29 mouse cellular contexts compared by ENCODE assay signal in genomic region chr15:62121696-62122095, GRCm38 (mm10).
DNase-seq lines count a peak whose midpoint lies in the region; ATAC-seq and TF ChIP-seq lines count a peak whose summit lies in the region.
"Had no signal": no experiment of that assay in that cellular context is flagged by ENCODE, and none has a peak within 500 bp of the region (broad histone marks: within the 10 kb centered on the region; RNA-seq: fewer than 3 reads in every experiment).

No protein-coding gene starts in this region.

- no peak for DNase-seq in heart, embryonic 10.5 days (ENCODE audit: low spot score)
- no peak for DNase-seq in heart, adult 18-20 months
- DNase-seq in G1E (ENCODE audit: low spot score), result no peak
- no peak for DNase-seq in liver, embryonic 14.5 days (ENCODE audit: low read depth in 3 of 3, low spot score in 3 of 3)
- DNase-seq in lung, postnatal 10 days, result no peak
- DNase-seq in layer of hippocampus, postnatal 10 days (ENCODE audit: low spot score in 2 of 2), result no peak
- DNase-seq: adrenal gland, adult 2 months; cerebellum, adult 11 months; cerebellum, adult 9-11 months; gastrocnemius, postnatal 14 days; heart, postnatal 36 days; kidney, adult 8-10 months; kidney, postnatal 4 days; layer of hippocampus, adult 9-11 months; lung, embryonic 14.5 days; lung, postnatal 36 days; midbrain, embryonic 14.5 days; spleen, adult 18-20 months; thymus, postnatal 14 days had no signal

- WGBS in heart, embryonic 10.5 days, result 86% methylated on average over 4 of the region's 4 CpGs
- WGBS in bone marrow, adult 2 months, result 81% methylated on average over 4 of the region's 4 CpGs
- 63% methylated on average over 4 of the region's 4 CpGs for WGBS in liver, embryonic 14.5 days (ENCODE audit: insufficient replicate concordance)

- no peak for ATAC-seq in G1E (ENCODE audit: extremely low read depth, insufficient number of reproducible peaks, low FRiP score, poor library complexity, severe bottlenecking)
- no peak for ATAC-seq in liver, embryonic 14.5 days (ENCODE audit: insufficient read depth)
- ATAC-seq: activated CD4-positive, CD25-positive, alpha-beta regulatory T cell, adult 4 months; CD4-positive, CD25-positive, alpha-beta regulatory T cell, adult 4 months; intestine, embryonic 16.5 days had no signal

- no peak for TF ChIP-seq EP300 in liver, embryonic 14.5 days (IDR thresholded peaks at IDR 0.05; ENCODE audit: low read depth)

- H3K4me2 ChIP-seq in liver, embryonic 14.5 days (ENCODE audit: low read depth), result peak overlapping the region; percentile 59
- H3K4me2 ChIP-seq: embryonic facial prominence, embryonic 13.5 days; heart, embryonic 11.5 days; hindbrain, embryonic 13.5 days; limb, embryonic 13.5 days; lung, embryonic 14.5 days had no signal

- no peak for TF ChIP-seq CTCF in G1E (IDR thresholded peaks at IDR 0.05; ENCODE audit: low read depth, low read length)
- TF ChIP-seq CTCF in bone marrow, adult 2 months (IDR thresholded peaks at IDR 0.05; ENCODE audit: control insufficient read depth, insufficient read depth, low read length), result no peak
- no peak for TF ChIP-seq CTCF in liver, embryonic 14.5 days (IDR thresholded peaks at IDR 0.05; ENCODE audit: low read depth)

- no peaks in the 10 kb centered on the region for H3K27me3 ChIP-seq in heart, embryonic 10.5 days (ENCODE audit: insufficient read depth, poor library complexity, severe bottlenecking)
- no peaks in the 10 kb centered on the region for H3K27me3 ChIP-seq in G1E (ENCODE audit: insufficient read depth, low read length)
- H3K27me3 ChIP-seq in liver, embryonic 14.5 days (ENCODE audit: control insufficient read depth, insufficient read depth, low read length), result no peaks in the 10 kb centered on the region
- H3K27me3 ChIP-seq: embryonic facial prominence, embryonic 13.5 days; hindbrain, embryonic 13.5 days; limb, embryonic 13.5 days; megakaryocyte, embryonic 14.5 days had no signal

- TF ChIP-seq POLR2A in bone marrow, adult 2 months (IDR thresholded peaks at IDR 0.05; ENCODE audit: borderline replicate concordance, control insufficient read depth, low read depth, low read length), result no peak

- peaks cover 26% of the 10 kb centered on the region for H3K4me1 ChIP-seq in heart, embryonic 10.5 days
- H3K4me1 ChIP-seq in G1E (ENCODE audit: insufficient read depth, low read depth, low read length), result peaks cover 88% of the 10 kb centered on the region
- H3K4me1 ChIP-seq in bone marrow, adult 2 months (ENCODE audit: control insufficient read depth, insufficient read depth, low read length), result no peaks in the 10 kb centered on the region; the same call in 1 of the 2 replicates
- peaks cover 32 to 62% of the 10 kb centered on the region in 2 experiments for H3K4me1 ChIP-seq in liver, embryonic 14.5 days (replicated peaks; ENCODE audit: control insufficient read depth in 2 of 2, insufficient read depth in 2 of 2, low read length in 1 of 2)

- H3K4me3 ChIP-seq in heart, embryonic 10.5 days, result no peak overlapping the region
- peak overlapping the region; percentile 44; the same call in 1 of the 2 replicates for H3K4me3 ChIP-seq in G1E (ENCODE audit: low read depth, low read length)
- H3K4me3 ChIP-seq in bone marrow, adult 2 months (replicated peaks; ENCODE audit: control insufficient read depth, low read depth, low read length), result no peak overlapping the region
- H3K4me3 ChIP-seq in liver, embryonic 14.5 days (ENCODE audit: insufficient read depth in 1 of 2, low read depth in 2 of 2, low read length in 2 of 2), result no peak overlapping the region; a peak in 1 of 4 replicates
- H3K4me3 ChIP-seq: embryonic facial prominence, embryonic 13.5 days; hindbrain, embryonic 13.5 days; limb, embryonic 13.5 days; megakaryocyte, embryonic 14.5 days had no signal

- H3K9ac ChIP-seq in liver, embryonic 14.5 days (replicated peaks), result peak overlapping the region; percentile 42
- H3K9ac ChIP-seq: embryonic facial prominence, embryonic 13.5 days; hindbrain, embryonic 13.5 days; limb, embryonic 13.5 days; lung, embryonic 14.5 days had no signal

- no peaks in the 10 kb centered on the region for H3K9me3 ChIP-seq in heart, embryonic 10.5 days
- H3K9me3 ChIP-seq in G1E (replicated peaks), result no peaks in the 10 kb centered on the region
- H3K9me3 ChIP-seq in liver, embryonic 14.5 days (ENCODE audit: control insufficient read depth, low read length), result no peaks in the 10 kb centered on the region
- H3K9me3 ChIP-seq: embryonic facial prominence, embryonic 13.5 days; hindbrain, embryonic 13.5 days; limb, embryonic 13.5 days; megakaryocyte, embryonic 14.5 days had no signal

- peak overlapping the region; percentile 23; the same call in 1 of the 2 replicates for H3K27ac ChIP-seq in heart, embryonic 10.5 days
- H3K27ac ChIP-seq in bone marrow, adult 2 months (ENCODE audit: control insufficient read depth, insufficient read depth, low read depth, low read length, poor library complexity), result 0 out of 2 replicates have a peak overlapping the region, but pooled peaks have one; percentile 17
- peak overlapping the region; percentile 76 for H3K27ac ChIP-seq in liver, embryonic 14.5 days
- H3K27ac ChIP-seq: embryonic facial prominence, embryonic 13.5 days; hindbrain, embryonic 13.5 days; kidney, postnatal 0 days; limb, embryonic 13.5 days had no signal

- no peaks in the 10 kb centered on the region for H3K36me3 ChIP-seq in heart, embryonic 10.5 days
- peaks cover 5% of the 10 kb centered on the region for H3K36me3 ChIP-seq in G1E (replicated peaks)
- H3K36me3 ChIP-seq in liver, embryonic 14.5 days (replicated peaks; ENCODE audit: control insufficient read depth, insufficient read depth, low read depth), result no peaks in the 10 kb centered on the region
- H3K36me3 ChIP-seq: embryonic facial prominence, embryonic 13.5 days; hindbrain, embryonic 13.5 days; limb, embryonic 13.5 days had no signal

Comparison
In these comparisons a context has a peak if more than half of its experiments do, and no peak if none do; other contexts are left out.
1. H3K27ac ChIP-seq: peak in every context shown above with its lines; median percentile 76 in liver, embryonic 14.5 days; 23 in heart, embryonic 10.5 days; 17 in bone marrow, adult 2 months.